Mouse (Mus musculus): ENCODE data around the gene Adam11.

GRCm38 (mm10) chr11:102725574-102725973 is 35.7 kb upstream of the Adam11 start:
- TF ChIP-seq CTCF (conservative IDR thresholded peaks at IDR 0.05; ENCODE audit: low read length) (peak; percentile 43), POU5F1 (IDR thresholded peaks at IDR 0.05; ENCODE audit: borderline replicate concordance, low read length) (no peak)

Data from E14TG2a.4 (cell line).